Mouse (Mus musculus): Measurements from ENCODE around the gene Kdm3a. TPM values are rescaled to one million over a fixed set of nuclear protein-coding genes. Genes with fewer than 3 reads are reported as not detected.

Gene Kdm3a
- polyA plus RNA-seq, 1 experiment from 2014 or later: 64.7 TPM

DNA sequence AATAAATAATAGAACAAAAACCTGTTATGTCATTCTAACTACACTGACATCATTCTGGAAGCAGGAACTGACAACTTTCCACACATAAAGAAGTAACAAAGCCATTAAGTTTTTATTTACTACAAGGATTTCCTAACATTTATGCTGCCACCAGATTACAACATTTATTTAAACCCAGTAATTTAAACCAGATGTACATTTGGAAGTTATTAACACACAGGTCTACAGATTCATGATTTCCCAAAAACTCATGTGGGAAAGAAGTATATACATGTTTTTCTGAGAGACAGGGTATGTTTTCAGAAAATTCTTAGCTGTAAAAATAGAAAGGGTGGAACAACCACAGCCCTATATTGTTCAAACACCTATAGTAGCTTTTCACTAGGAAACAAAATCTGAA lies 8.1 kb downstream of the Kdm3a start:
- no peaks in the 10 kb centered on the region for H3K27me3 ChIP-seq
- ATAC-seq (replicated peaks): no peak
- peaks cover 78% of the 10 kb centered on the region for H3K36me3 ChIP-seq
- no peak overlapping the region for H3K27ac ChIP-seq (replicated peaks)
- peaks cover 15% of the 10 kb centered on the region for H3K4me1 ChIP-seq
- H3K4me2 ChIP-seq (replicated peaks): no peak overlapping the region
- no peak overlapping the region for H3K9ac ChIP-seq (replicated peaks)
- H3K9me3 ChIP-seq: no peaks in the 10 kb centered on the region
- no peak overlapping the region for H3K4me3 ChIP-seq

GRCm38 (mm10) chr6:71621981-71622380 lies 10.8 kb downstream of the Kdm3a start:
- H3K9me3 ChIP-seq: no peaks in the 10 kb centered on the region
- no peaks in the 10 kb centered on the region for H3K27me3 ChIP-seq
- no peak overlapping the region for H3K4me2 ChIP-seq (replicated peaks)
- H3K27ac ChIP-seq (replicated peaks): no peak overlapping the region
- WGBS: 80% methylated on average over 5 of the region's 5 CpGs
- no peak for ATAC-seq (replicated peaks)
- H3K9ac ChIP-seq (replicated peaks): no peak overlapping the region
- H3K4me3 ChIP-seq: no peak overlapping the region
- peaks cover 86% of the 10 kb centered on the region for H3K36me3 ChIP-seq
- no peaks in the 10 kb centered on the region for H3K4me1 ChIP-seq

- H3K9me3 ChIP-seq: no peaks in the 10 kb centered on the region
- H3K4me3 ChIP-seq: no peak overlapping the region
- WGBS: 92% methylated on average over 5 of the region's 5 CpGs
- no peaks in the 10 kb centered on the region for H3K27me3 ChIP-seq
- no peak overlapping the region for H3K9ac ChIP-seq (replicated peaks)
- H3K36me3 ChIP-seq: peaks cover 86% of the 10 kb centered on the region
- ATAC-seq (replicated peaks): no peak
- no peak overlapping the region for H3K27ac ChIP-seq (replicated peaks)
- H3K4me2 ChIP-seq (replicated peaks): no peak overlapping the region
- no peaks in the 10 kb centered on the region for H3K4me1 ChIP-seq
Observed at GRCm38 (mm10) chr6:71621551-71621950, 11.2 kb downstream of the Kdm3a start.

DNA sequence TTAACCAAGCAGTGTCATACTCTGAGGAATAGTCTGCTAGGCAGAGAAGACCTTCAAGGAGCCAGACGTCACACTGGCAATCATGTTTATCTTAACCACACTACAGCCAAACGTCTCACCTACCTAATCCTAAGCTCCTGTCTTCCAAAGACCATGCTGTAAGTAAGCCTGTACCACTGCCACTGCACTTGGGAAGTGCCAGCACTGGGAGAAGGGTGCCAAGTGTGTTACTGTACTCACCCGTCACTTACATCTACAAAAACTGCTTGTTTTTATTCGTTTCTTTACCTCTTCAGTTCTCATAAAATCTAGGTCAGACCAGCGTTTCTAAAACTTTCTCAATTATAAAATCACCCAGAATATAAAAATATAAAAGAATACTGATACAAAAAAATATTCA lies 15.8 kb downstream of the Kdm3a start:
- H3K9me3 ChIP-seq: no peaks in the 10 kb centered on the region
- no peak for ATAC-seq (replicated peaks)
- no peak overlapping the region for H3K4me3 ChIP-seq
- no peak overlapping the region for H3K4me2 ChIP-seq (replicated peaks)
- H3K36me3 ChIP-seq: peaks cover 78% of the 10 kb centered on the region
- WGBS: 81% methylated on average over 5 of the region's 5 CpGs
- H3K27ac ChIP-seq (replicated peaks): no peak overlapping the region
- H3K9ac ChIP-seq (replicated peaks): no peak overlapping the region
- no peaks in the 10 kb centered on the region for H3K27me3 ChIP-seq
- no peaks in the 10 kb centered on the region for H3K4me1 ChIP-seq

GRCm38 (mm10) chr6:71613225-71613624 lies 19.6 kb downstream of the Kdm3a start:
- no peak overlapping the region for H3K4me2 ChIP-seq (replicated peaks)
- H3K9me3 ChIP-seq: no peaks in the 10 kb centered on the region
- no peak overlapping the region for H3K9ac ChIP-seq (replicated peaks)
- ATAC-seq (replicated peaks): no peak
- no peaks in the 10 kb centered on the region for H3K27me3 ChIP-seq
- H3K27ac ChIP-seq (replicated peaks): no peak overlapping the region
- H3K4me1 ChIP-seq: no peaks in the 10 kb centered on the region
- peaks cover 77% of the 10 kb centered on the region for H3K36me3 ChIP-seq
- H3K4me3 ChIP-seq: no peak overlapping the region

DNA sequence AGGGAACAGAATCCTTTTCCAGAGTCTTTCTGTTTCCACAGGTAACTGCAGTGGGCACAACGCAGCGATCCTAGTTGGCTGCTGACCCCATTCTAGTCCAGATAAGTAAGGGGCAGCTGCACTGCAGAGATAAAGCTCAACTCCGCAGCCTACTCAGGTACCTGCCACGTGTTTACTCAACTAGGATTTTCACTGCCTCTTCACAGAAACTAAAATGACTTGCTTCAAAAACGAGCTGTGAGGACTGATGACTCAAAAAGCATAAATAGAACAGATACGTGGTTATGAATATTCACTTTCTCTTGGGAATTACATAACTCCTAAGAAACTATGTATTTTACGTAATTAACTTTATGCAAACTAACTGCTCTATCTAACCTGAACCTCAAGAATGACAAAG lies 22.8 kb downstream of the Kdm3a start:
- ATAC-seq (replicated peaks): no peak
- H3K36me3 ChIP-seq: peaks cover 69% of the 10 kb centered on the region

DNA sequence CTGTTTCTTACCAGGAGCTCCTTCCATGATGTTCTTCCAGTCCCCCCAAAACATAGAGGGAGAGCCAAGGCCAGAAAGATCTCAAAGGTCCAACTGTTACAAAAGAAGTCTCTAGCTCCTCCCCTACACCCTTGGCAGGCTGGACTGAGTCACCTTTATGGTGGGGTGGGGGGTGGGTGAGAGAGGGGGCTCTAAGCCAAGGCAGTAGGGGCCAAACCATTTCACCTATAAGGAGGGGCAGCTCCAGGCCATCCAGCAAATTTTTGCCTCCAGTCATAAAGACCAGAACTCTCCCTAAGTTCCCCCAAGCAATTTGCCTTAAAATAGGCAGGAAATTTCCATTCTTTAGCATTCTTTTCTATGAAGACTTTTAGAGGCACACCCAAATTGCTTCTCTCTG lies 23.8 kb downstream of the Kdm3a start:
- no peaks in the 10 kb centered on the region for H3K4me1 ChIP-seq
- H3K9me3 ChIP-seq: no peaks in the 10 kb centered on the region
- no peak overlapping the region for H3K4me2 ChIP-seq (replicated peaks)
- H3K9ac ChIP-seq (replicated peaks): no peak overlapping the region
- H3K4me3 ChIP-seq: no peak overlapping the region
- H3K36me3 ChIP-seq: peaks cover 75% of the 10 kb centered on the region
- ATAC-seq (replicated peaks): no peak
- no peak overlapping the region for H3K27ac ChIP-seq (replicated peaks)
- H3K27me3 ChIP-seq: no peaks in the 10 kb centered on the region

More for the DNA sequence above, 22.8 kb downstream of the Kdm3a start:
- no peak overlapping the region for H3K4me2 ChIP-seq (replicated peaks)
- H3K9me3 ChIP-seq: no peaks in the 10 kb centered on the region
- H3K4me1 ChIP-seq: no peaks in the 10 kb centered on the region
- H3K9ac ChIP-seq (replicated peaks): no peak overlapping the region
- H3K27me3 ChIP-seq: no peaks in the 10 kb centered on the region
- no peak overlapping the region for H3K4me3 ChIP-seq
- no peak overlapping the region for H3K27ac ChIP-seq (replicated peaks)
- WGBS: 93% methylated on average over 7 of the region's 7 CpGs

DNA sequence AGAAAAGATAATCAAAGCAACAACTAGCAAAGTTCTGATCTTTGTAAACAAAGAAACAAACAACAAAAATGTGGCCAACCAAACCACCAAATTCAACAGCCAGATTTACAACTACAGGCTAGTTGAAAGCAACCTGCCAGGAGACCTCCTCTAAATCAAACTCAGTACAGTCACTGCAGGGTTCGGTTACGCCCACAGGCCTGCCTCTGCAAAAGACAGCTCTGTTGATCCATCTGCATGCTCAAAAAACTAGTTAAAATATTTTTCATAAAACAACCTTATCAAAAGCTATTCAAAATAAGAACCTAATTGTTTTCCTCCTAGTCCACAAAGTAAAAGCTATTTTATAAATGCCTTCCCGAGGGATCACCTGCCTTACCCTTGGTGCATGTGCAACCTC lies 25.0 kb downstream of the Kdm3a start:
- H3K9ac ChIP-seq (replicated peaks): no peak overlapping the region

GRCm38 (mm10) chr6:71590154-71590553 lies 42.6 kb downstream of the Kdm3a start:
- peaks cover 82% of the 10 kb centered on the region for H3K36me3 ChIP-seq
- WGBS: 99% methylated on average over 4 of the region's 4 CpGs

More for the DNA sequence above, 25.0 kb downstream of the Kdm3a start:
- H3K36me3 ChIP-seq: peaks cover 77% of the 10 kb centered on the region
- H3K27ac ChIP-seq (replicated peaks): no peak overlapping the region
- H3K4me3 ChIP-seq: no peak overlapping the region
- H3K9me3 ChIP-seq: no peaks in the 10 kb centered on the region
- no peak for ATAC-seq (replicated peaks)
- H3K4me2 ChIP-seq (replicated peaks): no peak overlapping the region
- 89% methylated on average over 3 of the region's 3 CpGs for WGBS
- no peaks in the 10 kb centered on the region for H3K4me1 ChIP-seq
- no peaks in the 10 kb centered on the region for H3K27me3 ChIP-seq

DNA sequence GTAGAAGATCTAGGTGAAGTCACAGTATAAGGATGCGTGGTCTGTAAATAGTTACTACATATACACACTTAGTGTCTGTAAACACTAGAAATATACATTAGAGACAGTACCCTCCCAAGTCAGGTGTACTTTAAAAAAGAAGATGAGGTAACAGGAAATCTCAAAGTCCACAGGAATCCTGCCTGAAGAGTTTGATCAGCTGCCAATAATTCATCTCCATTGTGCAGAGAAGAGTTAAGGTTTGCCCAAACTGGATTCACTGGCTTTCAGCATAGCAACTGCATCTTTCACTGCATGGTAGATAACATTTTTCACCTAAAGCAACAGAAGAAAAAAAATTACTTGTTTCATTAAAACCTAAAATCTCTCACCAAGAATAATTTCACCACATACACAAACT lies 43.4 kb downstream of the Kdm3a start:
- Histone ChIP-seq H3K4me2 (replicated peaks) (no peak overlapping the region), H3K9me3 (no peaks in the 10 kb centered on the region), H3K27ac (replicated peaks) (no peak overlapping the region), H3K36me3 (peaks cover 76% of the 10 kb centered on the region), H3K9ac (replicated peaks) (no peak overlapping the region), H3K4me1 (no peaks in the 10 kb centered on the region), H3K27me3 (no peaks in the 10 kb centered on the region), H3K4me3 (no peak overlapping the region)
- WGBS: 93% methylated on average over 1 of the region's 1 CpGs
- ATAC-seq (replicated peaks): no peak

More at GRCm38 (mm10) chr6:71590154-71590553, 42.6 kb downstream of the Kdm3a start:
- no peak for ATAC-seq (replicated peaks)
- Histone ChIP-seq H3K4me2 (replicated peaks) (no peak overlapping the region), H3K9me3 (no peaks in the 10 kb centered on the region), H3K4me3 (no peak overlapping the region), H3K27me3 (no peaks in the 10 kb centered on the region), H3K9ac (replicated peaks) (no peak overlapping the region), H3K4me1 (no peaks in the 10 kb centered on the region), H3K27ac (replicated peaks) (no peak overlapping the region)

DNA sequence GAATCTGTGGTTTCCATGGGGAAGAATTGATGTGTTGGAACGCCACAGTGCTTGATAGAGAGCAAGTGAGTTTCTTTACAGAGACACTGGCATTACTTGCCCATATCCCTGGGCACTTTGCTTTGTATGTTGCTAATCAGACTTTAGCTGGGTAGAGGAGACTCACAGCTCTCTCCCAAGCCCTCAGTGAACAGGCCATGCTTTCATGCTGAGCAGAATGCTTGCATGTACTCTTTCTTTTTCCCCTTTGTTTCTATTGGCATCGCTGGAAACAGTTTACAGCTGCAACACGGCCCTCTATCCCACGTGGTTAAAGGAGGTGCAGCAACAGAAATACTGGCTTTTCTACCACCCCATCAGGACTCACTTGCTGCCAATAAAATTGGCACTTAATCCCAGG lies 49.6 kb downstream of the Kdm3a start:
- no peak overlapping the region for H3K4me3 ChIP-seq
- no peaks in the 10 kb centered on the region for H3K9me3 ChIP-seq
- H3K27ac ChIP-seq (replicated peaks): 0 out of 2 replicates have a peak overlapping the region, but pooled peaks have one; percentile 23
- H3K4me1 ChIP-seq: no peaks in the 10 kb centered on the region
- H3K9ac ChIP-seq (replicated peaks): no peak overlapping the region
- peaks cover 34% of the 10 kb centered on the region for H3K36me3 ChIP-seq
- no peak for ATAC-seq (replicated peaks)
- no peak overlapping the region for H3K4me2 ChIP-seq (replicated peaks)
- H3K27me3 ChIP-seq: no peaks in the 10 kb centered on the region
- 57% methylated on average over 4 of the region's 4 CpGs for WGBS

DNA sequence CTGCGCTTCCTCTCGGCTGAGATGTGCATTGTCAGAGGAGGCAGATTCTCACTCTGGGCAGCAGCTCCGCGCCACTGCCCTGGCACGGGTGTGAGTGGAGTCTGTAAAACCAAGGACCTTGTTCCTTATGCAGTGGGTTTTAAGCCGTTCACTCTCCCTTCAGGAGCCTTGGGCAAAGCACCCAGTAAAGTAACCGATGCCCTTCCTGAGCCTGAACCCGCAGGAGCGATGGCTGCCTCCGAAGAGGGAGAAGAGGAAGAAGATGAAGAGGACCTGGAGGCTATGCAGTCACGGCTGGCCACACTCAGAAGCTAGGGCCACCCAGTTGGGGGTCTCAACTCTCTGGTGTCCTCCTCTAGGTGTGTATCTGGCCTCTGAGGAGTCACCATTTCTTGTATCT lies 53.3 kb downstream of the Kdm3a start:
- Histone ChIP-seq H3K9ac (replicated peaks) (no peak overlapping the region), H3K9me3 (no peaks in the 10 kb centered on the region), H3K4me1 (no peaks in the 10 kb centered on the region), H3K4me3 (no peak overlapping the region), H3K27ac (replicated peaks) (no peak overlapping the region), H3K27me3 (no peaks in the 10 kb centered on the region), H3K4me2 (replicated peaks) (no peak overlapping the region), H3K36me3 (peaks cover 20% of the 10 kb centered on the region)
- WGBS: 94% methylated on average over 11 of the region's 11 CpGs
- ATAC-seq (replicated peaks): no peak

DNA sequence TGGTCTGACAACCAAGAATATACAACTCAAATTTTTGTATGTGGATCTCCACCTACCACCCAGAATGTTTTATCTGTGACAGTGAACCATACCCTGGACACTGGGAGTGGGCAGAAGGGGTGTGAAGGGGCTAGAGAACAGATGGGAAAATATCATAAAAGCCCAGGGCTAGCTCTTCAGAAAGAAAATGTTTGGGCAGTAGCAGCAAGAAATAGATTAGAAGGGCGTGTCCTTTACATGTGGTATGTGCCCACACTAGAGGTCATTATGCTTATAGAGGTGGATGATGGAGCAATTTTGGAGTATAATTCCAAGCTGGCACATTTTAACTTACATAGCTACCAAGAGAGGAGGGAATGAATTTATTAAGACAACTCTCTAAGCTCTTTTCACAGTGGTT lies 57.4 kb downstream of the Kdm3a start:
- no peaks in the 10 kb centered on the region for H3K4me1 ChIP-seq
- 100% methylated on average over 1 of the region's 1 CpGs for WGBS

More for the DNA sequence above, 57.4 kb downstream of the Kdm3a start:
- H3K4me3 ChIP-seq: no peak overlapping the region
- H3K9me3 ChIP-seq: no peaks in the 10 kb centered on the region
- H3K27me3 ChIP-seq: no peaks in the 10 kb centered on the region
- H3K36me3 ChIP-seq: peaks cover 26% of the 10 kb centered on the region
- H3K9ac ChIP-seq (replicated peaks): no peak overlapping the region
- ATAC-seq (replicated peaks): no peak
- H3K27ac ChIP-seq (replicated peaks): no peak overlapping the region
- H3K4me2 ChIP-seq (replicated peaks): no peak overlapping the region

Measured in forebrain, embryonic 15.5 days (tissue).